Mouse (Mus musculus) lung, postnatal 0 days (tissue): ENCODE results near the gene Rbmxl2. TPM values are rescaled to one million over a fixed set of nuclear protein-coding genes. Genes with fewer than 3 reads are reported as not detected.

Source experiments
- ATAC-seq: fragments of 200-750 bp; cut with Nextera tagmentation; 2 replicates; pipeline ENCODE4 v1.8.0; 2017; ENCODE audit warnings: moderate library complexity
- DNase-seq: peaks from one replicate; pipeline ENCODE4 v3.0.0-alpha.2; 2016; ENCODE audit warnings: low spot score
- H3K27ac ChIP-seq: fragments of 300-500 bp; sonication (generic); 2 replicates; pipeline ENCODE4 v1.5.1; 2014; ENCODE audit warnings: antibody characterized with exemption, mild to moderate bottlenecking, low read length, mixed read lengths
- H3K27me3 ChIP-seq: fragments of 300-500 bp; sonication (generic); replicated peaks from 2 replicates; pipeline ENCODE4 v1.6.1; 2014; ENCODE audit warnings: low read length, mixed read lengths; ENCODE audit not compliant: insufficient read depth
- H3K36me3 ChIP-seq: fragments of 300-500 bp; sonication (generic); 2 replicates; pipeline ENCODE4 v1.6.1; 2014; ENCODE audit warnings: low read length, mixed read lengths; ENCODE audit not compliant: insufficient read depth
- H3K4me1 ChIP-seq: fragments of 300-500 bp; sonication (generic); 2 replicates; pipeline ENCODE4 v1.6.1; 2014; ENCODE audit warnings: antibody characterized with exemption, low read depth, low read length, mixed read lengths; ENCODE audit not compliant: insufficient read depth
- H3K4me2 ChIP-seq: fragments of 300-500 bp; sonication (generic); replicated peaks from 2 replicates; pipeline ENCODE4 v1.6.1; 2014; ENCODE audit warnings: low read depth, mild to moderate bottlenecking, low read length, moderate library complexity, mixed read lengths
- H3K4me3 ChIP-seq: fragments of 300-500 bp; sonication (generic); 2 replicates; pipeline ENCODE4 v1.5.1; 2014; ENCODE audit warnings: low read depth, low read length
- H3K9ac ChIP-seq: fragments of 300-500 bp; sonication (generic); replicated peaks from 2 replicates; pipeline ENCODE4 v1.6.1; 2014; ENCODE audit warnings: low read depth, mild to moderate bottlenecking
- H3K9me3 ChIP-seq: fragments of 300-500 bp; sonication (generic); 2 replicates; pipeline ENCODE4 v1.6.1; 2016; ENCODE audit warnings: low read length, mixed read lengths
- CTCF ChIP-seq: IDR thresholded peaks from 2 replicates; pipeline ENCODE4 v1.5.1; 2016; ENCODE audit warnings: antibody characterized with exemption, mild to moderate bottlenecking
- EP300 ChIP-seq: IDR thresholded peaks from 2 replicates; pipeline ENCODE4 v1.6.1; 2016; ENCODE audit warnings: antibody characterized with exemption, mild to moderate bottlenecking, control low read depth
- WGBS: fragments of 180-500 bp; shearing (Covaris S2); extraction: QIAGEN DNeasy Blood & Tissue Kit; methylation state at CpG from one replicate; pipeline ENCODE4 v1.1.7; 2014; 5-methylcytosine and 5-hydroxymethylcytosine counted together
- polyA plus RNA-seq: library from polyadenylated mRNA; unstranded; fragments of >200 nt; fragmentation: Nextera tagmentation; extraction: Ambion mirVana; gene quantifications from 2 replicates; pipeline ENCODE4 v1.2.1, GENCODE M21; 2015

Gene Rbmxl2
- polyA plus RNA-seq, 1 experiment from 2014 or later = not detected

- ATAC-seq = no peak
- H3K36me3 ChIP-seq = no peaks in the 10 kb centered on the region
- H3K27ac ChIP-seq = no peak overlapping the region
- TF ChIP-seq CTCF = no peak
- TF ChIP-seq EP300 = no peak
- no peak overlapping the region for H3K4me2 ChIP-seq
- H3K4me3 ChIP-seq = no peak overlapping the region
- no peaks in the 10 kb centered on the region for H3K9me3 ChIP-seq
- H3K27me3 ChIP-seq = no peaks in the 10 kb centered on the region
- no peak overlapping the region for H3K9ac ChIP-seq
- DNase-seq = no peak
- 81% methylated on average over 3 of the region's 3 CpGs for WGBS
- no peaks in the 10 kb centered on the region for H3K4me1 ChIP-seq
These were observed 44.1 kb downstream of the Rbmxl2 start for GRCm38 (mm10) chr7:107253355-107253754.

- WGBS = 70% methylated on average over 5 of the region's 5 CpGs
- H3K27me3 ChIP-seq = no peaks in the 10 kb centered on the region
- no peaks in the 10 kb centered on the region for H3K9me3 ChIP-seq
- no peak overlapping the region for H3K27ac ChIP-seq
- no peak for TF ChIP-seq EP300
- TF ChIP-seq CTCF = no peak
- no peaks in the 10 kb centered on the region for H3K36me3 ChIP-seq
- H3K4me2 ChIP-seq = no peak overlapping the region
- no peak overlapping the region for H3K4me3 ChIP-seq
- ATAC-seq (no peak), DNase-seq (no peak)
- H3K9ac ChIP-seq = no peak overlapping the region
- H3K4me1 ChIP-seq = no peaks in the 10 kb centered on the region
These were observed 50.7 kb downstream of the Rbmxl2 start for GRCm38 (mm10) chr7:107259936-107260335.

Other genes with a start within 250 kb of the Rbmxl2 start
- not detected in 2 replicates for gene Olfr6, start 245.5 kb upstream of the Rbmxl2 start, polyA plus RNA-seq
- not detected in 2 replicates for gene Olfr711, start 234.0 kb upstream of the Rbmxl2 start, polyA plus RNA-seq
- gene Olfr2, start 203.4 kb upstream of the Rbmxl2 start, polyA plus RNA-seq = not detected in 2 replicates
- gene Olfr713, start 178.3 kb upstream of the Rbmxl2 start, polyA plus RNA-seq = not detected in 2 replicates
- gene Olfr714, start 138.5 kb upstream of the Rbmxl2 start, polyA plus RNA-seq = not detected in 2 replicates
- gene Olfr17, start 116.2 kb upstream of the Rbmxl2 start, polyA plus RNA-seq = not detected in 2 replicates
- gene Olfr715b, start 99.1 kb upstream of the Rbmxl2 start, polyA plus RNA-seq = not detected in 2 replicates
- not detected in 2 replicates for gene Olfr715, start 78.4 kb upstream of the Rbmxl2 start, polyA plus RNA-seq
- gene Olfr716, start 71.1 kb upstream of the Rbmxl2 start, polyA plus RNA-seq = not detected in 2 replicates
- gene Nlrp14, start 42.5 kb upstream of the Rbmxl2 start, polyA plus RNA-seq = not detected in 2 replicates
- 0.18 and 0.24 TPM in 2 replicates for gene Syt9, start 161.3 kb downstream of the Rbmxl2 start, polyA plus RNA-seq